Mouse (Mus musculus): ENCODE measurements around the gene 9530077C05Rik. TPM values are rescaled to one million over a fixed set of nuclear protein-coding genes. Genes with fewer than 3 reads are reported as not detected.

9530077C05Rik gene
- 3.1 and 4.4 TPM in 2 replicates for polyA plus RNA-seq (2015; fragmentation: Nextera tagmentation; extraction: Ambion mirVana)

DNA sequence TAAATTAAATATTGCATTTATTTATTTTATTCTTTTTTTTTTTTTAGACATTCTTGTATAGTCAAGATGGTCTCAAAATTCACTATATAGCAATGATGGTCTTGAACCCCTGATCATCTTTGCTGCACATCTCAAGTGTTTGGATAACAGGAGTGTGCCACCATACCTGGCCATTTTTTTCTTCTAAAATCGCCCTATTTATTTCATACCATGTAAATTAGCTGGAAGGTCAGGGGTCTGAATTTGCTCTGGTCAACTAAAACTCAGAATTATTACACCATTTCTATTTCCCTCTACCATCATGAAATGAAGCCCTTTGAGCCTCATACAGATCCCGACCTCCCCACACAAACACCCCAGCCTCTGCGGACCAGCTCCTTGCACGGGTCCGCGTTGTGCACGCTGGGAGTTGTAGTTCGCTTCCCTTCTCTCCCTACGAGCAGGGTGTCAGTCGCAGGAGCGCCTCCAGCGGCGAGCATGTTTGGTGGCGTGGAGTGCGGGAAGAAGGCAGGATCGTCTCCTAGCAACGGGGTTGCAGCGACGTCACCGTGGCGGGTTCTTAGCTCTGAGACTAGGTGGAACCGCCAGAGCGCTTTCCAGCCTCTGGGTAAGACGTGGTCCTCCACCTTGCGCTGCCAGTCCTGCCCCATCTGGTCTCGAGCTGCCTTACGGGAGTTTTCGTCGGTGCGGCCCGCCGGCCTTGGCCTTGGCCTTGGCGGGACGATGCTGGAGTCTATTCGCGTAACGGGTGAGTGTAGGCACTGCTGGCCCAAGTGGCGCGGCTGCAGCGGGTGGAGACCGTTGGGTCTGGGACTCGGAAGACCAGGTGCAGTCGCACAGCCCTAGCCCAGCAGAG, at the start of gene 9530077C05Rik:
Gene 9530077C05Rik (plus strand): TSS at position 512 of the 856 bp plus-strand sequence.
- peaks cover 2% of the 10 kb centered on the region; the same call in 1 of the 2 replicates for H3K4me1 ChIP-seq
- WGBS, result under 1% methylated on average over 43 of the region's 43 CpGs
- H3K27ac ChIP-seq, result no peak within 1 kb of the TSS
- peak within 1 kb of the TSS; percentile 64 for H3K4me3 ChIP-seq
- H3K9me3 ChIP-seq, result no peaks in the 10 kb centered on the region
- no peaks in the 10 kb centered on the region for H3K27me3 ChIP-seq
- ATAC-seq (ENCODE audit: insufficient number of reproducible peaks, insufficient read depth, low FRiP score, low TSS enrichment, low read depth), result peak; percentile 96
- peak within 1 kb of the TSS; percentile 81 for H3K4me2 ChIP-seq
- H3K9ac ChIP-seq, result peak within 1 kb of the TSS; percentile 69
- H3K36me3 ChIP-seq, result no peaks in the 10 kb centered on the region

DNA sequence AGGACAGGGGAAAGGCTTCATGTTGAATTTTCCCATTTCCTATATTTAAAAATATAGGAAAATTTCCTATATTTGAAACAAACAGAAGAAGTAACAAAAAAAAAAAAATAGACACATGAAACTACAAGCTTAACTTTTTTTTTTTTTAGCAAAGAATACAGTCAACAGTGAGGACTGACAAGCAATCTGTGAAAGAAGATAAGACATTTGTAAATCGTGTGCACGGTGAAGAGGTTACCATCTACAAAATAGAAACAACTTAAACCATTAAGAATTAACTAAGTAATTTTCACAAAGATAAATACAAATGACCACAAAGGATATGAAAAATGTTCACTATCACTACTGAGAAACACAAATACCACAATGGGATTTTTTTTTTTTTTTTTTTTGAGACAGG, 45.1 kb upstream of the 9530077C05Rik start:
- 94% methylated on average over 2 of the region's 2 CpGs for WGBS
- H3K4me3 ChIP-seq, result no peak overlapping the region
- H3K27ac ChIP-seq, result no peak overlapping the region
- no peak overlapping the region for H3K4me2 ChIP-seq
- H3K4me1 ChIP-seq, result no peaks in the 10 kb centered on the region
- H3K36me3 ChIP-seq, result peaks cover 68% of the 10 kb centered on the region
- H3K27me3 ChIP-seq, result no peaks in the 10 kb centered on the region
- H3K9ac ChIP-seq, result no peak overlapping the region
- H3K9me3 ChIP-seq, result no peaks in the 10 kb centered on the region
- ATAC-seq (ENCODE audit: insufficient number of reproducible peaks, insufficient read depth, low FRiP score, low TSS enrichment, low read depth), result no peak

DNA sequence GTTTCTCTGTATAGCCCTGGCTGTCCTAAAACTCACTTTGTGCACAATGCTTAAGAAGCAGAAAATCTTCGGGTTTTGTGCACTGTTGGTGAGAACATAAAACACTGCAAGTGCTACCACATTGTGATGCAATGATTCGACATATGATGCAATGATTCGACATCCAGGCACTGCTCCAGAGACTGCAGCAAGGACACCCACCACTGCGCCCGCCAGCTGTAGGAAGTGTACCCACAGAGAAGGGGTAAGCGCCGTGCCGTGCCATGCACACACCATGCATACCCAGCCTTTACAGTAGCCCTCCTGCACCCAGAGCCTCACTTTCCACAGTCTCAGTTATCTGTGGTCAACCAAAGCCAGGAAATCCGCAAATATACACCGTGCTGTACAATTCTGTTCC, 44.7 kb upstream of the 9530077C05Rik start:
- no peak for ATAC-seq (ENCODE audit: insufficient number of reproducible peaks, insufficient read depth, low FRiP score, low TSS enrichment, low read depth)
- Histone ChIP-seq H3K4me3 (no peak overlapping the region), H3K9ac (no peak overlapping the region), H3K4me1 (no peaks in the 10 kb centered on the region), H3K27me3 (no peaks in the 10 kb centered on the region), H3K9me3 (no peaks in the 10 kb centered on the region), H3K27ac (no peak overlapping the region), H3K4me2 (no peak overlapping the region), H3K36me3 (peaks cover 68% of the 10 kb centered on the region)
- 94% methylated on average over 10 of the region's 10 CpGs for WGBS

DNA sequence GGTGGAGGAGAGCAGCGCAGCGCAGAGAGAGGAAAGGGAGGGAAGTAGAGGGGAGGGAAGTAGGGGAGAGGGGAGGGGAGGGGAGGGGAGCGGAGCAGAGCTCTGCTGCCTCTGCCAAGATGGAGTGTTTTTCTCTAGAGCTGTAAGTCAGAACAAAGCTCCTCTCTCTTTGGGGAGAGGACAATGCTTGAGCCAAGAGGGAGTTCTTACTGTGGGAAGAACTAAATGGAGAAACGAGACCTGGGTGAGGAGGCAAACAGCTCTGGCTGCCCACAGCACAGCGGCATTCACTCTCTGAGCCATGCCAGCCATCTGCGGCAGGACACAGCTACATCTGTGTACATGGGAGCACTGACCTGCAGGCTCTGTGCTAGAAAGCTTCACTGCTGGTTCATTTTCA, 43.3 kb upstream of the 9530077C05Rik start:
- no peak overlapping the region for H3K4me2 ChIP-seq
- peaks cover 70% of the 10 kb centered on the region for H3K36me3 ChIP-seq
- H3K4me1 ChIP-seq, result no peaks in the 10 kb centered on the region
- H3K27ac ChIP-seq, result no peak overlapping the region
- no peak overlapping the region for H3K9ac ChIP-seq
- H3K4me3 ChIP-seq, result no peak overlapping the region
- WGBS, result 78% methylated on average over 6 of the region's 6 CpGs
- H3K27me3 ChIP-seq, result no peaks in the 10 kb centered on the region
- no peaks in the 10 kb centered on the region for H3K9me3 ChIP-seq
- ATAC-seq (ENCODE audit: insufficient number of reproducible peaks, insufficient read depth, low FRiP score, low TSS enrichment, low read depth), result no peak

DNA sequence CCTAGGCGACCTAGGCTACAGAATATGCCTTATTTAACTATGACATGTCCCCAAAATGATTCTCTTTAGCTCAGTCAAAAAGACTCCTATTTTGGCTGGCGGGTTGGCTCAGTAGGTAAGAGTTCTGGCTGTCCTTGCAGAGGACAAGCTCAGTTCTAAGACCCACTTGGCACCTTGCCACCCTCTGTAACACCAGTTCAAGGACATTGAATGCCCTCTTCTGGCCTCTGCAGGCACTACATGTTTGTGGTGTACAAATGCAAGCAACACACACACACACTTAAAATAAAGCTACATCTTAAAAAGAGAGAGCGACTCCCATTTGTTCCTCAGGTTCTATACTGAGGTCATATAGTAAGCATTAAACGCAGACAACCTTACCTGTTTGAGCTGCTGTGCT, 38.6 kb upstream of the 9530077C05Rik start:
- WGBS, result 94% methylated on average over 4 of the region's 4 CpGs
- Histone ChIP-seq H3K9me3 (no peaks in the 10 kb centered on the region), H3K27me3 (no peaks in the 10 kb centered on the region), H3K4me3 (no peak overlapping the region), H3K4me2 (no peak overlapping the region), H3K9ac (no peak overlapping the region), H3K4me1 (no peaks in the 10 kb centered on the region), H3K36me3 (peaks cover 74% of the 10 kb centered on the region), H3K27ac (no peak overlapping the region)
- ATAC-seq (ENCODE audit: insufficient number of reproducible peaks, insufficient read depth, low FRiP score, low TSS enrichment, low read depth), result no peak

DNA sequence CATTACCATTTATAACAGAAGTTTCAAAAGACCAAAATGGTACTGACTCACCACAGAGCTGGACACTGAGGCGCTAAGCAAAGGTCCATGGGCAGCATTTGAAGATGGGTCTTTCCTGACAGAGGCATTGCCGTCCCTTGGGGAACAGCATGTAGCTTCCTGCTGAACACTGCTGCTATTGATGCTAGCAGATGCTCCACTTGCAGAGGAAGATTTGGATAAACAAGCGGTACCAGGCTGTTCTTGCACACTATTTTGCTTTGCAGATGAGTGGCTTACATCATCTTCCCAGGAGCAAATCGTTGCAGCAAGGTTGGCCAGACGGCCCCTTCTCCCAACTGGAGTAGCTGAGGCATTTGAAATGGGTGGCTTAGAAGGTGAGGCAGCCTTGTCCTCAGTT, 35.2 kb upstream of the 9530077C05Rik start:
- H3K9me3 ChIP-seq, result no peaks in the 10 kb centered on the region
- no peak for ATAC-seq (ENCODE audit: insufficient number of reproducible peaks, insufficient read depth, low FRiP score, low TSS enrichment, low read depth)
- peaks cover 80% of the 10 kb centered on the region for H3K36me3 ChIP-seq
- no peak overlapping the region for H3K9ac ChIP-seq
- no peak overlapping the region for H3K27ac ChIP-seq
- 88% methylated on average over 5 of the region's 5 CpGs for WGBS
- no peak overlapping the region for H3K4me2 ChIP-seq
- no peak overlapping the region for H3K4me3 ChIP-seq
- H3K4me1 ChIP-seq, result no peaks in the 10 kb centered on the region
- no peaks in the 10 kb centered on the region for H3K27me3 ChIP-seq

DNA sequence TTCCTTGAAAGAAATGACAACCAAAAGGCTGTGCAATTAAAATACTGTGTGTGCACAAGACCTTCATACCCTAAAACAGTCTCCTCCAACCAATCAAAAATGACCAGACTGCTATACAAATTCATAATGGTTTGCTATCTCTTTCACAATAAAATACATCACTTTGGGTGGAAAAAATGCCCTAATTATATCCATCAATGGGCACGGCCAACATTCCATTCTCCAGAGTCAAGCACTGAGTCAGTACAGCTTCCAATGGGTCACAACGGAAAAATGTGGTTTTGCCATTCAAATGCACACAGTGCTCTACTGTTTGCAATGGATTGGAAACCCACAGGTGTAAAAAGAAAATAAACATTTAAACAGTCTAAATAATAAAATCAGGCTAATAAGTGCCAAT, 25.4 kb upstream of the 9530077C05Rik start:
- Histone ChIP-seq H3K4me1 (peaks cover 23% of the 10 kb centered on the region), H3K4me2 (no peak overlapping the region), H3K9me3 (no peaks in the 10 kb centered on the region), H3K27ac (no peak overlapping the region), H3K4me3 (no peak overlapping the region), H3K9ac (no peak overlapping the region), H3K36me3 (peaks cover 15% of the 10 kb centered on the region), H3K27me3 (no peaks in the 10 kb centered on the region)
- no peak for ATAC-seq (ENCODE audit: insufficient number of reproducible peaks, insufficient read depth, low FRiP score, low TSS enrichment, low read depth)
- WGBS, result 76% methylated on average over 2 of the region's 2 CpGs

DNA sequence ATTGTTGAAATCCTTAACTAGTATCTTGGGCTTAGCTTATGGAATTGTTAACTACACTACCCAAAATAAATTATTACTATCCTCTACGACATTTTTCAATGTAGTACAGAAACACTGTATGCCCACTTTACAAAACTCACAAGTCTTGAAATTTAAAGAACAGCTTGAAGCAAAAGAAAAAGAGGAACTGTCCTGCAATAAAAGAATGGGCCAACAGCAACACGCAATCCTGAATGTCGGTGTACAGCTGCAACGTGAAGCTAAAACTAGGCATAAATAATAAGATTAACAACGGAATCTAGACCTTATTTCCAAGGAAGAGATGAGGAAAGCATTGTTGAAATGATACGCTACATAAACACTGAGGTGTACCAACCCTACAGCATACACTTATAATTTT, 23.4 kb upstream of the 9530077C05Rik start:
- WGBS, result 18% methylated on average over 6 of the region's 6 CpGs
- no peak overlapping the region for H3K27ac ChIP-seq
- peak overlapping the region; percentile 89 for H3K9ac ChIP-seq

DNA sequence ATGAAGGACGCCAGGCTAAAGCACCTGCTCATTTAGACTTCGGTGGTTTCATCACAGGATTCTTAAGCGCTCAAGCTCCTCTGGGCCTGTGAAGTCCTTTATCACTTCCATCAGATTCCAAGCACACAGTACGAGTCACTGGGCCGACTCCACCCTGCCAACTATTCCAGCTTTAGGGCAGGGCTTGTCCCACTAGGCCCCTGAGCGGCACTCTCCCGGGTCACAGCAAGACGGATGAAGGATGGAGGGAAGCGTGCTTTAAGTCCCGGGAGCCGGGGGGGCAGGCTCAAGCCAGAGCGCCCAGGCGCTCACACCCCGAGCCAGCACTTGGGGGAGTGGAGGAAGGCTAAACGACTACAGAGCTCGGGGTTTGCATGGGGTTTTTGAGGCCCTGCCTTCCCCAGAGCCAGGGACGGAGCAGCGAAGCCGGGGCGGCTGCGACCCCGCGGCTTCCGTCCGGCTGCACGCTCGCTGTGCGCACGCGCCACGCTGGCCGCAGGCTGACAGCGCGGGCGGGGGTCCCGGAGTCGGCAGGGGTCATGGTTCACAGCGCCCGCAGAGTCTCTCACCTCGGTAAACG, 22.8 kb upstream of the 9530077C05Rik start:
- peak; percentile 74 for ATAC-seq (ENCODE audit: insufficient number of reproducible peaks, insufficient read depth, low FRiP score, low TSS enrichment, low read depth)
- Histone ChIP-seq H3K4me1 (peaks cover 23% of the 10 kb centered on the region), H3K9me3 (no peaks in the 10 kb centered on the region), H3K4me2 (peak overlapping the region; percentile 74), H3K4me3 (peak overlapping the region; percentile 81), H3K36me3 (no peaks in the 10 kb centered on the region), H3K27me3 (no peaks in the 10 kb centered on the region), H3K27ac (peak overlapping the region; percentile 90), H3K9ac (peak overlapping the region; percentile 89)
- WGBS, result under 1% methylated on average over 41 of the region's 41 CpGs

More for the DNA sequence above, 23.4 kb upstream of the 9530077C05Rik start:
- H3K27me3 ChIP-seq, result no peaks in the 10 kb centered on the region
- H3K4me1 ChIP-seq, result peaks cover 23% of the 10 kb centered on the region
- peak overlapping the region; percentile 81 for H3K4me3 ChIP-seq
- H3K36me3 ChIP-seq, result no peaks in the 10 kb centered on the region
- no peak for ATAC-seq (ENCODE audit: insufficient number of reproducible peaks, insufficient read depth, low FRiP score, low TSS enrichment, low read depth)
- no peaks in the 10 kb centered on the region for H3K9me3 ChIP-seq
- peak overlapping the region; percentile 74 for H3K4me2 ChIP-seq

DNA sequence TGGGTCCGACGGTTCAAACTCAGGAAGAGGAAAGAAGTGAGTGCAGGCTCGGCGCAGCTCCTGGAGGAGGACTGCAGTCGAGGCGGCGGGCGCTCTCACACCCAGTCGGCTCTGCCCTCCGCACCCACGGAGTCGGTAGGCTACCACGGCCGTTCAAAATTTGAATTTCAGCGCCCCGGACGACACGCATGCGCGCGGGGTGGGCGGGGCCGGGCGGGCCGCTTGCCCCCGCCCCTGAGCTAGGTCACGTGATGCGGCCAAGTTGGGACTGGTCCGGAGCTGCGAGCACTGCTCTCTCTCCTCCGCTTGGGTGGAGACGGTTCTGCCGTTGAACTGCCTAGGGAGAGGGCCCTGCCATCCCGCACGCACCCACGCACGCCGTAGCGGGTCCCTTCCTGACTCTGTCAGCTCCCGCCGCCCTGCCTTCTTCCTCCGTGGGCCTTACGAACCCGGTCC, 22.3 kb upstream of the 9530077C05Rik start, which contains the start of gene Anln:
Gene Anln (minus strand): TSS at position 168 of the 456 bp plus-strand sequence.
- Histone ChIP-seq H3K9ac (peak within 1 kb of the TSS; percentile 89), H3K36me3 (no peaks in the 10 kb centered on the region), H3K27ac (peak within 1 kb of the TSS; percentile 90), H3K9me3 (no peaks in the 10 kb centered on the region), H3K27me3 (no peaks in the 10 kb centered on the region), H3K4me2 (peak within 1 kb of the TSS; percentile 74), H3K4me1 (peaks cover 23% of the 10 kb centered on the region), H3K4me3 (peak within 1 kb of the TSS; percentile 81)
- ATAC-seq (ENCODE audit: insufficient number of reproducible peaks, insufficient read depth, low FRiP score, low TSS enrichment, low read depth), result peak; percentile 93
- under 1% methylated on average over 44 of the region's 44 CpGs for WGBS

DNA sequence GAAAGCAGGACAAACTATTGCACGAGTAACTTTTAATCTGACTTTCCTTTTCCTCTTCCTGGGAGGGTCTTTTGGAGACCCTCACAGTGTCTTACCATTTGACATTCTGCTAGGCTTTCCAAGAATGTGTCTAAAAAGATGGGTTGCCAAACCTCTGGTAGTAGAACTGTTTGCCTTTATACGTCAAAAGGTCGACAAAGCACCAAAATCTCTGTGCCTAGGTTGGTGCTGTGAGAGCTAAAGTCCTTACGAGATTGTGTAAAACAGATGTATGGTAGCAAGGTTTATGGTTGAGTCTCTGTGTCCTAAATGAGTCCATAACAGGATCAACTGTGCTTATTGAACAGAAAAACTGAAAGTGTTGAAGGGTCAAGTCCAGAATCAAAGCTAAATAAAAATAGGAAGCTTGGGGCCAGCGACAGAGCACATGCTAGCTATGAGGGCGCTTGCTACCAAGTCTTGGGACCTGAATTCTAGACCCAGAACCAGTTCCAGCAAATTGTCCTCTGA, 21.5 kb upstream of the 9530077C05Rik start:
- no peaks in the 10 kb centered on the region for H3K36me3 ChIP-seq

More for the DNA sequence above, 21.5 kb upstream of the 9530077C05Rik start:
- H3K4me1 ChIP-seq, result peaks cover 23% of the 10 kb centered on the region
- H3K9ac ChIP-seq, result peak overlapping the region; percentile 89; the same call in 1 of the 2 replicates
- no peak for ATAC-seq (ENCODE audit: insufficient number of reproducible peaks, insufficient read depth, low FRiP score, low TSS enrichment, low read depth)
- peak overlapping the region; percentile 90 for H3K27ac ChIP-seq
- H3K27me3 ChIP-seq, result no peaks in the 10 kb centered on the region
- 63% methylated on average over 6 of the region's 6 CpGs for WGBS
- no peaks in the 10 kb centered on the region for H3K9me3 ChIP-seq
- H3K4me3 ChIP-seq, result peak overlapping the region; percentile 81
- peak overlapping the region; percentile 74 for H3K4me2 ChIP-seq

Data from embryonic facial prominence, embryonic 13.5 days (tissue).